Mouse (Mus musculus) left cerebral cortex, adult 11 months (tissue): ENCODE results near the gene Rhebl1.

Experiments
- DNase-seq: peaks from one replicate; pipeline ENCODE4 v3.0.0; 2022; ENCODE audit warnings: low spot score

The Rhebl1 gene

GRCm38 (mm10) chr15:98871070-98871915 lies 23.0 kb downstream of the Rhebl1 start, which contains the start of gene Kmt2d:
Gene Kmt2d, minus strand, starts transcription at chr15:98871204.
- no peak for DNase-seq

GRCm38 (mm10) chr15:98870179-98871069 lies 23.9 kb downstream of the Rhebl1 start:
- no peak for DNase-seq

GRCm38 (mm10) chr15:98869342-98870178 lies 24.8 kb downstream of the Rhebl1 start:
- DNase-seq: no peak

- DNase-seq: no peak
Measured at GRCm38 (mm10) chr15:98868346-98869063, 25.8 kb downstream of the Rhebl1 start.

GRCm38 (mm10) chr15:98867321-98867720 lies 27.0 kb downstream of the Rhebl1 start:
- peak; percentile 51 for DNase-seq

GRCm38 (mm10) chr15:98866501-98866900 lies 27.8 kb downstream of the Rhebl1 start:
- DNase-seq: no peak

- no peak for DNase-seq
Measured at GRCm38 (mm10) chr15:98865771-98866170, 28.6 kb downstream of the Rhebl1 start.

GRCm38 (mm10) chr15:98864951-98865350 lies 29.4 kb downstream of the Rhebl1 start:
- no peak for DNase-seq

GRCm38 (mm10) chr15:98863451-98863958 lies 30.8 kb downstream of the Rhebl1 start:
- no peak for DNase-seq

GRCm38 (mm10) chr15:98861701-98862410 lies 32.5 kb downstream of the Rhebl1 start:
- no peak for DNase-seq

- DNase-seq: no peak
Measured at GRCm38 (mm10) chr15:98860921-98861320, 33.4 kb downstream of the Rhebl1 start.

- no peak for DNase-seq
Measured at GRCm38 (mm10) chr15:98859319-98860043, 34.9 kb downstream of the Rhebl1 start.

GRCm38 (mm10) chr15:98854214-98854613 lies 40.1 kb downstream of the Rhebl1 start:
- DNase-seq: no peak

GRCm38 (mm10) chr15:98853161-98853937 lies 41.0 kb downstream of the Rhebl1 start:
- DNase-seq: no peak

GRCm38 (mm10) chr15:98852733-98853132 lies 41.6 kb downstream of the Rhebl1 start:
- no peak for DNase-seq

- no peak for DNase-seq
Measured at GRCm38 (mm10) chr15:98852071-98852470, 42.3 kb downstream of the Rhebl1 start.

GRCm38 (mm10) chr15:98851229-98851818 lies 43.0 kb downstream of the Rhebl1 start:
- no peak for DNase-seq

- DNase-seq: no peak
Measured at GRCm38 (mm10) chr15:98850668-98851067, 43.7 kb downstream of the Rhebl1 start.
